Mouse (Mus musculus): ENCODE data around the gene Phf21a.

GRCm38 (mm10) chr2:92327601-92328000, 234.7 kb downstream of the Phf21a start:
- TF ChIP-seq POLR2A (IDR thresholded peaks at IDR 0.05; ENCODE audit: borderline replicate concordance, extremely low read depth, insufficient read depth, insufficient read length, poor library complexity, severe bottlenecking) = no peak
- no peak for TF ChIP-seq CTCF (IDR thresholded peaks at IDR 0.05; ENCODE audit: borderline replicate concordance, extremely low read depth, insufficient read depth, insufficient read length)
